Mouse (Mus musculus) midbrain, embryonic 12.5 days (tissue): ENCODE data around the gene Cramp1l. TPM values are rescaled to one million over a fixed set of nuclear protein-coding genes. Genes with fewer than 3 reads are reported as not detected.
A peak's percentile ranks its signal among the peaks of the same experiment; 100 is the strongest.
"Not testable (repeated sequence)": the region's sequence is repeated elsewhere in the genome, so short reads cannot be mapped to it uniquely, and the experiment has no call there.

Source experiments
- ATAC-seq: fragments of 200-750 bp; cut with Nextera tagmentation; 2 replicates; pipeline ENCODE4 v1.8.0; 2017; ENCODE audit warnings: low read depth, moderate TSS enrichment, moderate library complexity; ENCODE audit not compliant: low FRiP score
- H3K27ac ChIP-seq: fragments of 300-500 bp; sonication (generic); replicated peaks from 2 replicates; pipeline ENCODE4 v1.5.1; 2016; ENCODE audit warnings: mild to moderate bottlenecking
- H3K27me3 ChIP-seq: fragments of 300-500 bp; sonication (generic); 2 replicates; pipeline ENCODE4 v1.6.1; 2016; ENCODE audit warnings: mild to moderate bottlenecking
- H3K36me3 ChIP-seq: fragments of 300-500 bp; sonication (generic); 2 replicates; pipeline ENCODE4 v1.6.1; 2016
- H3K4me1 ChIP-seq: fragments of 300-500 bp; sonication (generic); 2 replicates; pipeline ENCODE4 v1.6.1; 2016
- H3K4me2 ChIP-seq: fragments of 300-500 bp; sonication (generic); replicated peaks from 2 replicates; pipeline ENCODE4 v1.6.1; 2016; ENCODE audit warnings: mild to moderate bottlenecking, moderate library complexity
- H3K4me3 ChIP-seq: fragments of 300-500 bp; sonication (generic); 2 replicates; pipeline ENCODE4 v1.5.1; 2016; ENCODE audit warnings: mild to moderate bottlenecking
- H3K9ac ChIP-seq: fragments of 300-500 bp; sonication (generic); replicated peaks from 2 replicates; pipeline ENCODE4 v1.6.1; 2016; ENCODE audit warnings: mild to moderate bottlenecking, moderate library complexity
- H3K9me3 ChIP-seq: fragments of 300-500 bp; sonication (generic); 2 replicates; pipeline ENCODE4 v1.6.1; 2016; ENCODE audit warnings: mild to moderate bottlenecking
- WGBS: fragments of 180-500 bp; shearing (Covaris S2); methylation state at CpG from one replicate; pipeline ENCODE4 v1.1.7; 2016; 5-methylcytosine and 5-hydroxymethylcytosine counted together
- polyA plus RNA-seq: library from polyadenylated mRNA; unstranded; fragments of >200 nt; fragmentation: Nextera tagmentation; extraction: Ambion mirVana; gene quantifications from 2 replicates; pipeline ENCODE4 v1.2.1, GENCODE M21; 2016

Cramp1l gene
- polyA plus RNA-seq, 1 experiment from 2014 or later = 12.8 TPM

- H3K36me3 ChIP-seq = peaks cover 88% of the 10 kb centered on the region
- WGBS = 96% methylated on average over 5 of the region's 5 CpGs
These were observed 67.4 kb downstream of the Cramp1l start for GRCm38 (mm10) chr17:24948204-24948603.

GRCm38 (mm10) chr17:24943589-24943988 is 72.0 kb downstream of the Cramp1l start:
- H3K9me3 ChIP-seq, H3K4me2 ChIP-seq, H3K9ac ChIP-seq, H3K27ac ChIP-seq, H3K27me3 ChIP-seq, H3K4me3 ChIP-seq, H3K4me1 ChIP-seq, ATAC-seq: not testable (repeated sequence)
- H3K36me3 ChIP-seq = peaks cover 56% of the 10 kb centered on the region
- WGBS = 96% methylated on average over 1 of the region's 1 CpGs

More at GRCm38 (mm10) chr17:24948204-24948603, 67.4 kb downstream of the Cramp1l start:
- no peak overlapping the region for H3K4me3 ChIP-seq
- ATAC-seq = no peak
- H3K27ac ChIP-seq = no peak overlapping the region
- H3K9me3 ChIP-seq = no peaks in the 10 kb centered on the region
- no peak overlapping the region for H3K4me2 ChIP-seq
- no peak overlapping the region for H3K9ac ChIP-seq
- H3K4me1 ChIP-seq = no peaks in the 10 kb centered on the region
- H3K27me3 ChIP-seq = no peaks in the 10 kb centered on the region

GRCm38 (mm10) chr17:24943036-24943435 is 72.6 kb downstream of the Cramp1l start:
- Histone ChIP-seq H3K4me2 (no peak overlapping the region), H3K9me3 (no peaks in the 10 kb centered on the region), H3K9ac (no peak overlapping the region), H3K36me3 (peaks cover 51% of the 10 kb centered on the region), H3K27me3 (no peaks in the 10 kb centered on the region), H3K4me1 (no peaks in the 10 kb centered on the region), H3K27ac (no peak overlapping the region), H3K4me3 (no peak overlapping the region)
- 93% methylated on average over 7 of the region's 7 CpGs for WGBS
- no peak for ATAC-seq

- H3K27ac ChIP-seq, H3K4me3 ChIP-seq, H3K4me1 ChIP-seq, H3K9me3 ChIP-seq, ATAC-seq, H3K27me3 ChIP-seq, H3K9ac ChIP-seq, H3K4me2 ChIP-seq: not testable (repeated sequence)
- peaks cover 45% of the 10 kb centered on the region for H3K36me3 ChIP-seq
- 15% methylated on average over 2 of the region's 2 CpGs for WGBS
These were observed 73.1 kb downstream of the Cramp1l start for GRCm38 (mm10) chr17:24942453-24942852.

- no peak for ATAC-seq
- H3K36me3 ChIP-seq = 0 out of 2 replicates have a peak, but pooled peaks cover 2% of the 10 kb centered on the region
- no peaks in the 10 kb centered on the region for H3K27me3 ChIP-seq
- peak overlapping the region; percentile 74 for H3K4me2 ChIP-seq
- peak overlapping the region; percentile 83 for H3K4me3 ChIP-seq
- H3K27ac ChIP-seq = peak overlapping the region; percentile 87
- 51% methylated on average over 6 of the region's 6 CpGs for WGBS
- no peaks in the 10 kb centered on the region for H3K9me3 ChIP-seq
- peaks cover 25% of the 10 kb centered on the region for H3K4me1 ChIP-seq
- H3K9ac ChIP-seq = peak overlapping the region; percentile 90
These were observed 78.3 kb downstream of the Cramp1l start for GRCm38 (mm10) chr17:24937266-24937665.

GRCm38 (mm10) chr17:24936259-24937237 is 79.0 kb downstream of the Cramp1l start, which contains the start of gene Mapk8ip3:
Gene Mapk8ip3, minus strand, starts transcription at chr17:24936977.
- peak; percentile 99 for ATAC-seq
- Histone ChIP-seq H3K4me2 (peak within 1 kb of the TSS; percentile 74), H3K9me3 (no peaks in the 10 kb centered on the region), H3K4me3 (peak within 1 kb of the TSS; percentile 83), H3K4me1 (peaks cover 25% of the 10 kb centered on the region), H3K36me3 (peaks cover 9% of the 10 kb centered on the region; the same call in 1 of the 2 replicates), H3K27ac (peak within 1 kb of the TSS; percentile 87), H3K27me3 (no peaks in the 10 kb centered on the region), H3K9ac (peak within 1 kb of the TSS; percentile 90)
- under 1% methylated on average over 78 of the region's 78 CpGs for WGBS

- Histone ChIP-seq H3K4me1 (peaks cover 25% of the 10 kb centered on the region), H3K9me3 (no peaks in the 10 kb centered on the region), H3K36me3 (peaks cover 14% of the 10 kb centered on the region), H3K27ac (no peak overlapping the region), H3K4me3 (peak overlapping the region; percentile 83), H3K4me2 (peak overlapping the region; percentile 74), H3K27me3 (no peaks in the 10 kb centered on the region), H3K9ac (peak overlapping the region; percentile 90)
- no peak for ATAC-seq
These were observed 79.9 kb downstream of the Cramp1l start for GRCm38 (mm10) chr17:24935666-24936065.

- Histone ChIP-seq H3K27ac (no peak overlapping the region), H3K36me3 (peaks cover 14% of the 10 kb centered on the region), H3K4me2 (peak overlapping the region; percentile 74), H3K4me3 (peak overlapping the region; percentile 83), H3K9me3 (no peaks in the 10 kb centered on the region), H3K9ac (peak overlapping the region; percentile 90), H3K4me1 (peaks cover 25% of the 10 kb centered on the region), H3K27me3 (no peaks in the 10 kb centered on the region)
- 91% methylated on average over 4 of the region's 4 CpGs for WGBS
- no peak for ATAC-seq
These were observed 80.7 kb downstream of the Cramp1l start for GRCm38 (mm10) chr17:24934926-24935325.

- Histone ChIP-seq H3K4me1 (peaks cover 25% of the 10 kb centered on the region), H3K9me3 (no peaks in the 10 kb centered on the region), H3K4me2 (no peak overlapping the region), H3K4me3 (no peak overlapping the region), H3K27ac (no peak overlapping the region), H3K9ac (0 out of 2 replicates have a peak overlapping the region, but pooled peaks have one; percentile 6), H3K36me3 (peaks cover 18% of the 10 kb centered on the region), H3K27me3 (no peaks in the 10 kb centered on the region)
- no peak for ATAC-seq
- 81% methylated on average over 4 of the region's 4 CpGs for WGBS
These were observed 82.4 kb downstream of the Cramp1l start for GRCm38 (mm10) chr17:24933163-24933562.

- H3K9me3 ChIP-seq = no peaks in the 10 kb centered on the region
- H3K27ac ChIP-seq = no peak overlapping the region
- H3K4me1 ChIP-seq = peaks cover 25% of the 10 kb centered on the region
- no peak for ATAC-seq
- no peak overlapping the region for H3K4me2 ChIP-seq
- no peak overlapping the region for H3K4me3 ChIP-seq
- no peaks in the 10 kb centered on the region for H3K27me3 ChIP-seq
- peaks cover 24% of the 10 kb centered on the region for H3K36me3 ChIP-seq
- H3K9ac ChIP-seq = no peak overlapping the region
- WGBS = 96% methylated on average over 4 of the region's 4 CpGs
These were observed 83.2 kb downstream of the Cramp1l start for GRCm38 (mm10) chr17:24932431-24932830.

GRCm38 (mm10) chr17:24929506-24929905 is 86.1 kb downstream of the Cramp1l start:
- H3K36me3 ChIP-seq = peaks cover 51% of the 10 kb centered on the region
- H3K4me2 ChIP-seq = no peak overlapping the region
- ATAC-seq = no peak
- no peaks in the 10 kb centered on the region for H3K27me3 ChIP-seq
- no peak overlapping the region for H3K4me3 ChIP-seq
- H3K27ac ChIP-seq = no peak overlapping the region
- H3K9me3 ChIP-seq = no peaks in the 10 kb centered on the region
- peaks cover 8% of the 10 kb centered on the region for H3K4me1 ChIP-seq
- 83% methylated on average over 1 of the region's 1 CpGs for WGBS
- H3K9ac ChIP-seq = no peak overlapping the region

- Histone ChIP-seq H3K4me3 (no peak overlapping the region), H3K9ac (no peak overlapping the region), H3K9me3 (no peaks in the 10 kb centered on the region), H3K27me3 (no peaks in the 10 kb centered on the region), H3K27ac (no peak overlapping the region), H3K4me1 (no peaks in the 10 kb centered on the region), H3K36me3 (peaks cover 94% of the 10 kb centered on the region), H3K4me2 (no peak overlapping the region)
- WGBS = 100% methylated on average over 1 of the region's 1 CpGs
- no peak for ATAC-seq
These were observed 92.3 kb downstream of the Cramp1l start for GRCm38 (mm10) chr17:24923246-24923645.
